Mouse (Mus musculus) adrenal gland, adult 8-10 months (tissue): Measurements from ENCODE around the gene Gm17174. TPM values are rescaled to one million over a fixed set of nuclear protein-coding genes. Genes with fewer than 3 reads are reported as not detected.
"Not testable (repeated sequence)": the region's sequence is repeated elsewhere in the genome, so short reads cannot be mapped to it uniquely, and the experiment has no call there.

Experiments
- DNase-seq: peaks from one replicate; pipeline ENCODE4 v3.0.0; 2022
- total RNA-seq, 4 experiments: library from RNA; stranded (reverse); gene quantifications; 2 replicates each; pipeline ENCODE4 v1.2.4; 2022

The Gm17174 gene
- not detected for total RNA-seq

GRCm38 (mm10) chr14:51592039-51592438 lies at the start of gene Gm17174:
Gene Gm17174 (minus strand): TSS chr14:51592139.
- not testable (repeated sequence) for DNase-seq

GRCm38 (mm10) chr14:51635566-51635965 lies 43.6 kb upstream of the Gm17174 start, which contains the start of gene Gm4181:
Gene Gm4181 (minus strand): TSS chr14:51635666.
- DNase-seq, result not testable (repeated sequence)

GRCm38 (mm10) chr14:51632426-51632825 lies 40.5 kb upstream of the Gm17174 start:
- not testable (repeated sequence) for DNase-seq

DNA sequence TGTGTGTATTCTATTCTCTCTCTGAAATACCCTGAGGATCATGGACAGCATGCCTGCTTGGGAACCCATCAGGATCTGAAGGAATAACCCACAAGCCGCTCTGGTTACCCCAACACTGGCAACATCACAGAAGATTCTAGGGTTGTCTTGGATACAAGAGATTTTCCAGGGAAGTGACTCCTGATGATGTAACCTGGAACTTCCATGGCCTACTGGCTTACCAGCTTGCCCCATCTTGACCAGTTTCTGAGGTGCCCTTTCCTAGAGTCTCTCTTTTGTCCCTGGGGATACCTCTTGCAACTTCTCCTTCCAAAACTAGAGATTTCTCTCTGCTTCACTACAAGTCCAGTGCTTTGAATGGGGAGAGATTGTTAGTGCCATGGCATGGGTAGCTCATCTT lies 19.3 kb upstream of the Gm17174 start, which contains the start of gene Gm17078:
Gene Gm17078 (minus strand): TSS at position 101 of the 400 bp plus-strand sequence.
- no peak for DNase-seq

GRCm38 (mm10) chr14:51573963-51574362 lies 18.0 kb downstream of the Gm17174 start, which contains the start of gene Gm17175:
Gene Gm17175 (minus strand): TSS chr14:51574063.
- not testable (repeated sequence) for DNase-seq

GRCm38 (mm10) chr14:51552490-51552889 lies 39.4 kb downstream of the Gm17174 start, which contains the start of gene Gm5622:
Gene Gm5622 (plus strand): TSS chr14:51552790.
- DNase-seq, result no peak

Other genes with a start within 250 kb of the Gm17174 start
- gene Gm7247, start 230.4 kb downstream of the Gm17174 start, total RNA-seq, result not detected
- gene Vmn2r88, start 181.3 kb downstream of the Gm17174 start, total RNA-seq, result not detected
- gene Vmn2r89, start 140.3 kb downstream of the Gm17174 start, total RNA-seq, result not detected
- not detected for gene Gm5622, start 39.3 kb downstream of the Gm17174 start, total RNA-seq
- not detected for gene Gm17175, start 18.1 kb downstream of the Gm17174 start, total RNA-seq
- gene Gm17078, start 19.2 kb upstream of the Gm17174 start, total RNA-seq, result not detected
- not detected for gene Gm4181, start 43.5 kb upstream of the Gm17174 start, total RNA-seq
- gene Gm17079, start 103.3 kb upstream of the Gm17174 start, total RNA-seq, result not detected
- gene Gm5800, start 125.0 kb upstream of the Gm17174 start, total RNA-seq, result not detected
- gene Ang4, start 181.5 kb upstream of the Gm17174 start, total RNA-seq, result not detected
- gene AY358078, start 207.9 kb upstream of the Gm17174 start, total RNA-seq, result not detected